Mouse (Mus musculus): ENCODE measurements around the gene Med31. TPM values are rescaled to one million over a fixed set of nuclear protein-coding genes. Genes with fewer than 3 reads are reported as not detected.
"Not testable (repeated sequence)": the region's sequence is repeated elsewhere in the genome, so short reads cannot be mapped to it uniquely, and the experiment has no call there.

The Med31 gene
- polyA plus RNA-seq, 1 experiment from 2014 or later = 48.1 TPM

GRCm38 (mm10) chr11:72180556-72180955 is 34.8 kb downstream of the Med31 start:
- peaks cover 10% of the 10 kb centered on the region for H3K36me3 ChIP-seq (ENCODE audit: control insufficient read depth, insufficient read depth, low read length)
- ATAC-seq (ENCODE audit: low read depth) = no peak
- WGBS = 91% methylated on average over 5 of the region's 5 CpGs

GRCm38 (mm10) chr11:72176553-72176952 is 38.8 kb downstream of the Med31 start:
- no peak overlapping the region for H3K4me3 ChIP-seq (ENCODE audit: low read length)
- no peaks in the 10 kb centered on the region for H3K27me3 ChIP-seq (ENCODE audit: control insufficient read depth, insufficient read depth, low read depth, low read length)
- H3K4me2 ChIP-seq (ENCODE audit: low read depth, low read length) = no peak overlapping the region
- 78% methylated on average over 3 of the region's 3 CpGs for WGBS
- no peaks in the 10 kb centered on the region for H3K9me3 ChIP-seq (ENCODE audit: control insufficient read depth, low read length)
- no peak overlapping the region for H3K27ac ChIP-seq (ENCODE audit: low read length)
- H3K9ac ChIP-seq (ENCODE audit: low read length) = no peak overlapping the region
- H3K36me3 ChIP-seq (ENCODE audit: control insufficient read depth, insufficient read depth, low read length) = peaks cover 22% of the 10 kb centered on the region
- no peak for ATAC-seq (ENCODE audit: low read depth)
- H3K4me1 ChIP-seq (replicated peaks; ENCODE audit: control insufficient read depth, insufficient read depth, low read length) = no peaks in the 10 kb centered on the region

More at GRCm38 (mm10) chr11:72180556-72180955, 34.8 kb downstream of the Med31 start:
- no peaks in the 10 kb centered on the region for H3K27me3 ChIP-seq (ENCODE audit: control insufficient read depth, insufficient read depth, low read depth, low read length)
- H3K4me2 ChIP-seq (ENCODE audit: low read depth, low read length) = no peak overlapping the region
- no peak overlapping the region for H3K9ac ChIP-seq (ENCODE audit: low read length)
- no peaks in the 10 kb centered on the region for H3K4me1 ChIP-seq (replicated peaks; ENCODE audit: control insufficient read depth, insufficient read depth, low read length)
- H3K27ac ChIP-seq (ENCODE audit: low read length) = no peak overlapping the region
- no peaks in the 10 kb centered on the region for H3K9me3 ChIP-seq (ENCODE audit: control insufficient read depth, low read length)
- H3K4me3 ChIP-seq (ENCODE audit: low read length) = no peak overlapping the region

GRCm38 (mm10) chr11:72175966-72176365 is 39.4 kb downstream of the Med31 start:
- Histone ChIP-seq H3K36me3 (ENCODE audit: control insufficient read depth, insufficient read depth, low read length) (peaks cover 20% of the 10 kb centered on the region), H3K4me1 (replicated peaks; ENCODE audit: control insufficient read depth, insufficient read depth, low read length) (no peaks in the 10 kb centered on the region), H3K4me2 (ENCODE audit: low read depth, low read length) (no peak overlapping the region), H3K4me3 (ENCODE audit: low read length) (no peak overlapping the region), H3K9ac (ENCODE audit: low read length) (no peak overlapping the region), H3K27ac (ENCODE audit: low read length) (no peak overlapping the region), H3K27me3 (ENCODE audit: control insufficient read depth, insufficient read depth, low read depth, low read length) (no peaks in the 10 kb centered on the region), H3K9me3 (ENCODE audit: control insufficient read depth, low read length) (no peaks in the 10 kb centered on the region)
- no peak for ATAC-seq (ENCODE audit: low read depth)
- WGBS = 88% methylated on average over 5 of the region's 5 CpGs

GRCm38 (mm10) chr11:72174721-72175120 is 40.7 kb downstream of the Med31 start:
- Histone ChIP-seq H3K9me3 (ENCODE audit: control insufficient read depth, low read length) (no peaks in the 10 kb centered on the region), H3K4me3 (ENCODE audit: low read length) (no peak overlapping the region), H3K27me3 (ENCODE audit: control insufficient read depth, insufficient read depth, low read depth, low read length) (no peaks in the 10 kb centered on the region), H3K36me3 (ENCODE audit: control insufficient read depth, insufficient read depth, low read length) (peaks cover 23% of the 10 kb centered on the region), H3K4me1 (replicated peaks; ENCODE audit: control insufficient read depth, insufficient read depth, low read length) (no peaks in the 10 kb centered on the region), H3K9ac (ENCODE audit: low read length) (no peak overlapping the region), H3K27ac (ENCODE audit: low read length) (no peak overlapping the region), H3K4me2 (ENCODE audit: low read depth, low read length) (no peak overlapping the region)
- ATAC-seq (ENCODE audit: low read depth) = no peak
- 92% methylated on average over 6 of the region's 6 CpGs for WGBS

GRCm38 (mm10) chr11:72173506-72173905 is 41.9 kb downstream of the Med31 start:
- Histone ChIP-seq H3K4me2 (ENCODE audit: low read depth, low read length) (no peak overlapping the region), H3K27ac (ENCODE audit: low read length) (no peak overlapping the region), H3K9me3 (ENCODE audit: control insufficient read depth, low read length) (no peaks in the 10 kb centered on the region), H3K4me1 (replicated peaks; ENCODE audit: control insufficient read depth, insufficient read depth, low read length) (no peaks in the 10 kb centered on the region), H3K27me3 (ENCODE audit: control insufficient read depth, insufficient read depth, low read depth, low read length) (no peaks in the 10 kb centered on the region), H3K36me3 (ENCODE audit: control insufficient read depth, insufficient read depth, low read length) (peaks cover 23% of the 10 kb centered on the region), H3K4me3 (ENCODE audit: low read length) (no peak overlapping the region), H3K9ac (ENCODE audit: low read length) (no peak overlapping the region)
- 75% methylated on average over 5 of the region's 5 CpGs for WGBS
- no peak for ATAC-seq (ENCODE audit: low read depth)

GRCm38 (mm10) chr11:72171906-72172305 is 43.5 kb downstream of the Med31 start:
- not testable (repeated sequence) for H3K4me2 ChIP-seq (ENCODE audit: low read depth, low read length); H3K4me1 ChIP-seq (replicated peaks; ENCODE audit: control insufficient read depth, insufficient read depth, low read length); H3K9me3 ChIP-seq (ENCODE audit: control insufficient read depth, low read length); H3K27ac ChIP-seq (ENCODE audit: low read length); H3K4me3 ChIP-seq (ENCODE audit: low read length); ATAC-seq (ENCODE audit: low read depth); H3K9ac ChIP-seq (ENCODE audit: low read length); H3K27me3 ChIP-seq (ENCODE audit: control insufficient read depth, insufficient read depth, low read depth, low read length)
- WGBS = 78% methylated on average over 4 of the region's 4 CpGs
- peaks cover 23% of the 10 kb centered on the region for H3K36me3 ChIP-seq (ENCODE audit: control insufficient read depth, insufficient read depth, low read length)

- H3K4me3 ChIP-seq (ENCODE audit: low read length) = no peak overlapping the region
- no peaks in the 10 kb centered on the region for H3K4me1 ChIP-seq (replicated peaks; ENCODE audit: control insufficient read depth, insufficient read depth, low read length)
- peaks cover 29% of the 10 kb centered on the region for H3K36me3 ChIP-seq (ENCODE audit: control insufficient read depth, insufficient read depth, low read length)
- H3K9me3 ChIP-seq (ENCODE audit: control insufficient read depth, low read length) = no peaks in the 10 kb centered on the region
- no peak overlapping the region for H3K4me2 ChIP-seq (ENCODE audit: low read depth, low read length)
- no peak for ATAC-seq (ENCODE audit: low read depth)
- H3K9ac ChIP-seq (ENCODE audit: low read length) = no peak overlapping the region
- no peaks in the 10 kb centered on the region for H3K27me3 ChIP-seq (ENCODE audit: control insufficient read depth, insufficient read depth, low read depth, low read length)
- WGBS = 62% methylated on average over 4 of the region's 4 CpGs
- no peak overlapping the region for H3K27ac ChIP-seq (ENCODE audit: low read length)
Measured at GRCm38 (mm10) chr11:72169871-72170270, 45.5 kb downstream of the Med31 start.

- WGBS = 92% methylated on average over 2 of the region's 2 CpGs
- Histone ChIP-seq H3K4me3 (ENCODE audit: low read length) (no peak overlapping the region), H3K27me3 (ENCODE audit: control insufficient read depth, insufficient read depth, low read depth, low read length) (no peaks in the 10 kb centered on the region), H3K27ac (ENCODE audit: low read length) (no peak overlapping the region), H3K4me2 (ENCODE audit: low read depth, low read length) (no peak overlapping the region), H3K4me1 (replicated peaks; ENCODE audit: control insufficient read depth, insufficient read depth, low read length) (no peaks in the 10 kb centered on the region), H3K9me3 (ENCODE audit: control insufficient read depth, low read length) (no peaks in the 10 kb centered on the region), H3K9ac (ENCODE audit: low read length) (no peak overlapping the region), H3K36me3 (ENCODE audit: control insufficient read depth, insufficient read depth, low read length) (peaks cover 24% of the 10 kb centered on the region)
- ATAC-seq (ENCODE audit: low read depth) = no peak
Measured at GRCm38 (mm10) chr11:72163198-72163597, 52.2 kb downstream of the Med31 start.
